Mouse (Mus musculus) CD4-positive, CD25-positive, alpha-beta regulatory T cell, adult 4 months (primary cell): ENCODE results near the gene Smarca4. TPM values are rescaled to one million over a fixed set of nuclear protein-coding genes. Genes with fewer than 3 reads are reported as not detected.
"Not testable (repeated sequence)": the region's sequence is repeated elsewhere in the genome, so short reads cannot be mapped to it uniquely, and the experiment has no call there.

Experiments used
- ATAC-seq: one replicate; pipeline ENCODE4 v1.8.0; 2017
- polyA plus RNA-seq, 2 experiments: library from polyadenylated mRNA; unstranded; fragments of 100-300 nt; shearing (Covaris generic); gene quantifications; one replicate each; pipeline ENCODE4 v1.2.1; 2017

The Smarca4 gene
- polyA plus RNA-seq, 2 experiments from 2014 or later = 22.7 to 24.1 TPM

- ATAC-seq = no peak
These were observed 53.0 kb downstream of the Smarca4 start for GRCm38 (mm10) chr9:21668946-21669345.

GRCm38 (mm10) chr9:21670354-21670753 is 54.4 kb downstream of the Smarca4 start:
- no peak for ATAC-seq

DNA sequence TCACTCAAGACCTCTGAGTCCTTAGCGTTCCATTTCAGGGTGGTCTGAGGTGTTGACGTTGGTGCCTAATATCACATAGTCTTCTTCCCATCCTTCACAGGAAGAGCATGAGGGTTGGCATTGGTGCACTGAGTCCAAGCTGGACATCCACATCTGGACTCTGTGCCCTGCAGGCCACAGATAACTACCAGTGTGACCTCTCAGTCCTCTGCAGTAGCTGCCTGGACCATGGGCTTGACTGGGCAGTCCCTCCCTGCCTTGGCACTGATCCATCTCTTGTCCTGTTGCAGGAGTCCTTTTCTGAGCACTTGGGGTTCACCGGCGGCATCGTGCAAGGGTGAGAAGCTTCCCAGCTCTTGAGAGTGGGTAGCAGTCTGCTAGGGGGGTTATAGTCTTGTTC is 55.8 kb downstream of the Smarca4 start:
- no peak for ATAC-seq

DNA sequence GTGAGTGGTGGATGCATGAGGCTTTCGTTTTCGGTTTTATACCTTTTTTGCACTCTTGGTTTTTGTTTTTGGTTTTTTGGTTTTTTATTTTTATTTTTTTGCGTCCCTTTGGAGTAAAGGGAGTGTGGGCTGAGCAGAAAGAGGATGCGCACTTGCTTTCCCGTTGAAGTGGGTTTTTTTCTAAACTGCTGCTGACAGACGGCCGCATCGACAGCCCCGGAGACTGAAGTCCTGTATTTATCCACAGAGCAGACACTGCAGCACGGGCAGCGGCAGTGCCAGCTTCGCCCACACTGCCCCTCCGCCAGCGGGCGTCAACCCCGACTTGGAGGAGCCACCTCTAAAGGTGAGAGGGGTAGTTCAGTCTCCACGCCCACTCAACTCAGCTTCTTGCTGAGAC is 61.7 kb downstream of the Smarca4 start:
- no peak for ATAC-seq

DNA sequence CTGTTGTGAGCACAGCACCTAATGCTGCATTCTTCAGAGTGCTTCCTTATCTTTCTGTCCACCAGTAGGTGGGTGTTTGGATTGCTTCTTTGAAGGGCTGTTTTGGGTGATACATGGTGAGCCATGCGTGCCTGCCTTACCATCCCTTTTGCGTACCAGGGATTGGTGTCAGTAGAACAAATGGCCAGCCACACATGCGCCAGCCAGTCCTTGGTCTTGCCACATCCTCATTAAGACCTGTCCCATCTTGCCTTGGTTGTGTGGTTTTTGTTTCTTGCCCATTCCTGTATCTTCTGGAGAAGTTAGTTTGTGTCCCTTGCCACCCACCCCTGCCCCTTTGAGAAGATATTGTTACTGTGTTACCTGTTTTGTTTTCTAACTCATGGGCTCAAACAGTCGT is 64.5 kb downstream of the Smarca4 start:
- ATAC-seq = no peak

- no peak for ATAC-seq
These were observed 66.9 kb downstream of the Smarca4 start for GRCm38 (mm10) chr9:21682827-21683226.

GRCm38 (mm10) chr9:21683897-21684296 is 67.9 kb downstream of the Smarca4 start:
- no peak for ATAC-seq

GRCm38 (mm10) chr9:21688554-21688953 is 72.6 kb downstream of the Smarca4 start:
- ATAC-seq = no peak

GRCm38 (mm10) chr9:21690031-21690430 is 74.1 kb downstream of the Smarca4 start:
- no peak for ATAC-seq

DNA sequence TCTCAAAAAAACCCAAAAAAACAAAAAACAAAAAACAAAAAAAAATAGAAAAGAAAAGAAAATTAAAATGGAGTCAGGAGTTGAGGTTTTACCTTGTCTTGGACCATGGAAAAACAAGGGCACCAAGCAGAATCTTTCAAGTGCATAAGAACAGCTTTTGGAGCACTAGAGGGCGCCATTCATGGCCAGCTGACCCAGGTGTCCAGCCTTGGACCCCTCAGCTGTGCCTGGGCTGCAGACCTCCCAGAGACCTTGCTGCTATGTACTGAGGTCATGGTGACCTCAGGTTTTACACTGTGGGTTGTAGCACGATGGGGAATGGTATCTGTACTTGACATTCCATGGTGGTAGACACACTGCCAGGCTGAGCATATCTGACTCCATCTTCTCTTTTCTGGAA is 75.9 kb downstream of the Smarca4 start:
- no peak for ATAC-seq

GRCm38 (mm10) chr9:21692491-21692890 is 76.5 kb downstream of the Smarca4 start:
- ATAC-seq = no peak

GRCm38 (mm10) chr9:21694071-21694470 is 78.1 kb downstream of the Smarca4 start:
- ATAC-seq = no peak

DNA sequence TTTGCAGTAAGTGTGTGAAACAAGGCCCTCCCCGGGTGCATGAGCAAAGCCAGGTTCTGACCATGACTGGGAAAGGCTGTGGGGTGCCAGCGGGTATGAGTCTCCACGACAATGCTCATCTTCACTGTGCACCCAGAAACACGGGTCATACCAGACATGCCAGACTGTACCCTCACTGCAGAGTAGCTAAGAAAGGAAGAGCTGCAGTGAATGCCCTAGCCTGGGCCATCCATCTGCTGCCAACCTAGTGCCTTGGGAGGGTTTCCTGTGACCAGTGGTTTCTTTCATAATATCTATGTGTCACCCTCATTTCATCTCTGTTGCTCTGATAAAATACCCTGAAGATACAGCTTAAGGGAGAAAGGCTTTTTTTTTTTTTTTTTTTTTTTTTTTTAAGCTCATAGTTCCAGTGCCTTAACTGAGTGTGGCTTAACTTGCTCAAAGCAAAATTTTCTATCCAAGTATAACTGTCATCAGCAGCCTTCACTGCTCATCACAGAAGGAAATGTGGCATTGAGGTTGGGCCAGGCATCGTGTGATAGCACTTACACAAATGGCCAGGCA is 79.3 kb downstream of the Smarca4 start:
- ATAC-seq = no peak

GRCm38 (mm10) chr9:21697121-21697520 is 81.2 kb downstream of the Smarca4 start:
- no peak for ATAC-seq

DNA sequence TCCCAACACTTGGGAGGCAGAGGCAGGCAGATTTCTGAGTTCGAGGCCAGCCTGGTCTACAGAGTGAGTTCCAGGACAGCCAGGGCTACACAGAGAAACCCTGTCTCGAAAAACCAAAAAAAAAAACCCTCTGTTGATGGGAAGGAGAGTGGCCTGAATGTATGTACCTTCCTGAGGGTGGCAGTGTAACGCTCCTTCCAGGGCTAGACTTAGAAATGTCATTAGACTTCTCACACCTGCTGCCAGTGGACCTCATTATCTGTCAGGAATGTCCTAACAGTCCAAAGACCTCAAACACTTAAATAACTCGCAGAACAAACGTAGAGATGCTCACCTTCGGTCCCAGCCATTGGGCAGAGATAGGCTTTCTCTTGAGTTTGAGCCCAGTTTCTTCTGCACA is 83.3 kb downstream of the Smarca4 start:
- ATAC-seq = not testable (repeated sequence)

- ATAC-seq = no peak
These were observed 85.1 kb downstream of the Smarca4 start for GRCm38 (mm10) chr9:21701091-21701490.

DNA sequence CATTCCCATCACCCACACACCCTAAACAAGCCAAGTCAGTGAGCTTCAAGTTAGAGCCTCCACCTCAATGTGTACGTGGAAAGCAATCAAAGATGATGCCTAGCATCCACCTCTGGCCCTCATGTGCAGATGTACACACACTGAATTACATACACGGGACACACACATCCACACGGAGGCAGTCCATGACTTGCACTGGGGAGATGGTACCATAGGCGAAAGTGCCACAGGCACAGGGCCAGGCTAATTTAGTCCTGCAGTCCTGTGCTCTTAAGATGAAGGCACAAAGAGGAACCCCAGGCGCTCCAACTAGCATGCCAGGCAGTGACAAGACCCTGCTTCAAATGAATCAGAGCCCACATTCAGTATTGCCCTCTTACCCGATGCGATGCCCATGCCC is 87.5 kb downstream of the Smarca4 start:
- no peak for ATAC-seq

DNA sequence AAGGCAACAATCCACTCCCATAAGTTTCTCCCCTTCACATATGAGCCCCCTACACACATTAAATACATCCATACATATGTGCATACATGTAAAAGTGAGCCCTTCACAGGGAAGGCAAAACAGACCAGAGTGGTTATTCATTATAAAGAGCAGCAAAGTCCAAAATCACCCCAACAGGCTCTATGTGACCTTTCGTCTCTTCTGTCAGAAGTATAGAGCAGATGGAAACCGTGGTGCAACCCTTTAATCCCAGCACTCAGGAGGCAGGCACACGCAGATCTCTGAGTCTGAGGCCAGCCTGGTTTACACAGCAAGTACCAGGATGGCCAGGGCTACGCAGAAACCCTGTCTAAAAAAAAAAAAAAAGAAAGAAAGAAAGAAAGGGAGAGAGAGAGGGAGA is 90.1 kb downstream of the Smarca4 start:
- ATAC-seq = no peak

DNA sequence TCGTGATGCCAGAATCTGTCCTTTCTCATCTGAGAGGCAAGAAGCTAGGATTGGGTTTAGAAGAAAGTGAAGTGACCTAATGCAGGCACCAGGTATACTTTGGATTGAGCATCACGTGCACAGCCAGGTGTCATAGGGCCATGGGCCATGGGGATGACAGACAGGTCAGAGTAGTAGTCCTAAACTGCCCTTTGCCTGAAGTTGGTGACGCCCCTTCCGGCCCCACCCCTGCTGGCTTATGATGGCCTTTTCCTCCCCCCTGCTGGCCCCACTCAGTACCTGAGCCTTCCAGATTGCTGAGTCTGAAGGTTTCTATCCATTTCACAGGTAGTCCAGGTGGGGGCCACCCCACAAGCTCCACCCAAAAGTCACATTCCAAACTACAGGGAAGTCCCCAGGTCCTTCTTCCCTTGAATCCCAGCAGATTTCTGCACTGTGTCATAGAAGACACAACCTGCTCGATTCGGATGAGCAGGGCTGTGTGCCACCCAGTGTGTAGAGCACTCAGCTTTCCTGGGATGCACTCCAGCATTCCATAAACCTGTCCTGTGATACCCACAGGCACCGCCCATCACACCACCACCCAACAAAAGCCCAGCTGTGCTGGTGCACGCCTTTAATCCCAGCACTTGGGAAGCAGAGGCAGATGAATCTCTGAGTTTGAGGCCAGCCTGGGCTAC is 90.8 kb downstream of the Smarca4 start:
- no peak for ATAC-seq

DNA sequence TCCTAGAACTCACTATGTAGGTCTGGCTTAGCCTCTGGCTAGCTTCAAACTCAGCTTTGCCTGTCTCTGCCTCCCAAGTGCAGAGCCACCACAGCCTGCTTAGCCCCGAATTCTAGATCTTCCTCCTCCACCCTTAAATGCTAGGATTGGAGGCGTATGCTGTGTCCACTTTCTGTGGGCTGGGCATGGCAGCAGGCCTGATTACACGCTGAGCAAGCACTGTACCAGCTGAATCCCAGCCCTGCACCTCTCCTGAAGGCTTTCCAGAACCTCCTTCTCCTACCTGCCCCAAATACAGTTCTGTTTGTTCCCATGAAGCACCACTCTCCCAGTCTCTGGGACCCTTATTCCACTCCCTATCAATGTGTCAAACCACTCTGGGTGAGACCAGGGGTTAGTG is 93.4 kb downstream of the Smarca4 start:
- ATAC-seq = no peak

- ATAC-seq = no peak
These were observed 99.3 kb downstream of the Smarca4 start for GRCm38 (mm10) chr9:21715298-21715697.

- no peak for ATAC-seq
These were observed 101.0 kb downstream of the Smarca4 start for GRCm38 (mm10) chr9:21717015-21717414.

DNA sequence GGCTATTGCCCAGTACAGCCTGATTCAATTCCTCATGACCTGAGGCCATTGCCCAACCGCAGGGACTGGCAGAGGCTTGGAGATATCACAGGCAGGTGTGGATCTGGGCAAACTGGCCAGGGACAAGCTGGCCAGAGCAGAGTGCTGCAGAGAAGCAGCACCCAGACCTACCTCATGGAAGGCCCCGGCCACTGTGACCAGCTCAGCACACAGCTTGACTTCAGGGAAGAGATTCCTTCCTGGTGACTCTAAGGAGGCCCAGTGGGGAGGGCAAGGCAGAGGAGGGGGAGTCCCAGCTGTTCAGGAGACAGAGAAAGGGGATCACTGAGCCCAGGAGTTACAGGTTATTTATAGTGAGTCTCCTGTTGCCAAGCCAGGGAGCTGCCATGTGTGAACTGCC is 105.1 kb downstream of the Smarca4 start:
- no peak for ATAC-seq

GRCm38 (mm10) chr9:21723377-21724146 is 107.6 kb downstream of the Smarca4 start, which contains the start of gene Ldlr:
Ldlr (plus strand) TSS chr9:21723483.
- peak; percentile 62 for ATAC-seq
